Mouse (Mus musculus) lung, postnatal 0 days (tissue): ENCODE results near the gene Cdx2. TPM values are rescaled to one million over a fixed set of nuclear protein-coding genes. Genes with fewer than 3 reads are reported as not detected.

ENCODE experiments used
- ATAC-seq: fragments of 200-750 bp; cut with Nextera tagmentation; 2 replicates; pipeline ENCODE4 v1.8.0; 2017; ENCODE audit warnings: moderate library complexity
- DNase-seq: peaks from one replicate; pipeline ENCODE4 v3.0.0-alpha.2; 2016; ENCODE audit warnings: low spot score
- H3K27ac ChIP-seq: fragments of 300-500 bp; sonication (generic); 2 replicates; pipeline ENCODE4 v1.5.1; 2014; ENCODE audit warnings: antibody characterized with exemption, mild to moderate bottlenecking, low read length, mixed read lengths
- H3K27me3 ChIP-seq: fragments of 300-500 bp; sonication (generic); replicated peaks from 2 replicates; pipeline ENCODE4 v1.6.1; 2014; ENCODE audit warnings: low read length, mixed read lengths; ENCODE audit not compliant: insufficient read depth
- H3K36me3 ChIP-seq: fragments of 300-500 bp; sonication (generic); 2 replicates; pipeline ENCODE4 v1.6.1; 2014; ENCODE audit warnings: low read length, mixed read lengths; ENCODE audit not compliant: insufficient read depth
- H3K4me1 ChIP-seq: fragments of 300-500 bp; sonication (generic); 2 replicates; pipeline ENCODE4 v1.6.1; 2014; ENCODE audit warnings: antibody characterized with exemption, low read depth, low read length, mixed read lengths; ENCODE audit not compliant: insufficient read depth
- H3K4me2 ChIP-seq: fragments of 300-500 bp; sonication (generic); replicated peaks from 2 replicates; pipeline ENCODE4 v1.6.1; 2014; ENCODE audit warnings: low read depth, mild to moderate bottlenecking, low read length, moderate library complexity, mixed read lengths
- H3K4me3 ChIP-seq: fragments of 300-500 bp; sonication (generic); 2 replicates; pipeline ENCODE4 v1.5.1; 2014; ENCODE audit warnings: low read depth, low read length
- H3K9ac ChIP-seq: fragments of 300-500 bp; sonication (generic); replicated peaks from 2 replicates; pipeline ENCODE4 v1.6.1; 2014; ENCODE audit warnings: low read depth, mild to moderate bottlenecking
- H3K9me3 ChIP-seq: fragments of 300-500 bp; sonication (generic); 2 replicates; pipeline ENCODE4 v1.6.1; 2016; ENCODE audit warnings: low read length, mixed read lengths
- CTCF ChIP-seq: IDR thresholded peaks from 2 replicates; pipeline ENCODE4 v1.5.1; 2016; ENCODE audit warnings: antibody characterized with exemption, mild to moderate bottlenecking
- EP300 ChIP-seq: IDR thresholded peaks from 2 replicates; pipeline ENCODE4 v1.6.1; 2016; ENCODE audit warnings: antibody characterized with exemption, mild to moderate bottlenecking, control low read depth
- WGBS: fragments of 180-500 bp; shearing (Covaris S2); extraction: QIAGEN DNeasy Blood & Tissue Kit; methylation state at CpG from one replicate; pipeline ENCODE4 v1.1.7; 2014; 5-methylcytosine and 5-hydroxymethylcytosine counted together
- polyA plus RNA-seq: library from polyadenylated mRNA; unstranded; fragments of >200 nt; fragmentation: Nextera tagmentation; extraction: Ambion mirVana; gene quantifications from 2 replicates; pipeline ENCODE4 v1.2.1, GENCODE M21; 2015

Cdx2 gene
- polyA plus RNA-seq: not detected in 2 replicates

DNA sequence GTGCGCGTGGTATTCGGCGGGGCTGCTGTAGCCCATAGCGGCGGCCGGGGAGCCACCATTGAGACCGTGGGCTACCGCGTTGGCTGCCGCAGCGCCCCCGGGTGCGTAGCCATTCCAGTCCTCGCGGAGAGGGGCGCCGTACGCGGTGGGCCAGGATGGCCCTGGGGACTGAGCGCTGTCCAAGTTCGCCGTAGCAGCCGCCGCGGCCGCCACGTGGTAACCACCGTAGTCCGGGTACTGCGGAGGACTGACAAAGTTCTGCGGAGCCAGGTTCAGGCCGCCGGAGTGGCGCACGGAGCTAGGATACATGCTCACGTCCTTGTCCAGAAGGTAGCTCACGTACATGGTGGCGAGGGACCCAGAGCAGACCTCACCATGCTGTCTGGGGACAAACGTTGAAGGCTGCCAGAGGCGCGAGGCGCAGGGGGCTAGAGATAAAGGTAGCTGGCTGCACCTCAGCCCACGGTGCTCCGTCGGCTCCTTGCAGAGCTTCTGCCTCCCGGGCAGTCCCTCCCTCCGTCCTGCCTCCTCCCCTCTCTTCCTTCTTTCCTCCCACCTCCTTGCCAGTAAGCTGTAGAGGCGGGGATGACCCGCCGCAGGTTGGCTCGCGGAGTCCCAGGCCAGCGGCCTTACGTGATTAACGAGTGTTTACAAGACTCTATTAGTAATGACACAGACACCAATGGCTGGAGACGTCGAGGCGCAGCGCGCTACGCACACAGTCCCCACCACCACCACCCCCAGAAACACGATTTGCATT, at the start of gene Cdx2:
Gene Cdx2, minus strand, starts transcription at position 633 of the 760 bp plus-strand sequence.
- H3K27ac ChIP-seq: no peak within 1 kb of the TSS
- H3K4me3 ChIP-seq: no peak within 1 kb of the TSS
- under 1% methylated on average over 59 of the region's 63 CpGs for WGBS
- H3K4me1 ChIP-seq: no peaks in the 10 kb centered on the region
- TF ChIP-seq EP300 (no peak), CTCF (no peak)
- no peaks in the 10 kb centered on the region for H3K9me3 ChIP-seq
- no peaks in the 10 kb centered on the region for H3K36me3 ChIP-seq
- H3K9ac ChIP-seq: no peak within 1 kb of the TSS
- no peak for DNase-seq
- ATAC-seq: no peak
- no peak within 1 kb of the TSS for H3K4me2 ChIP-seq
- peaks cover 94% of the 10 kb centered on the region for H3K27me3 ChIP-seq

DNA sequence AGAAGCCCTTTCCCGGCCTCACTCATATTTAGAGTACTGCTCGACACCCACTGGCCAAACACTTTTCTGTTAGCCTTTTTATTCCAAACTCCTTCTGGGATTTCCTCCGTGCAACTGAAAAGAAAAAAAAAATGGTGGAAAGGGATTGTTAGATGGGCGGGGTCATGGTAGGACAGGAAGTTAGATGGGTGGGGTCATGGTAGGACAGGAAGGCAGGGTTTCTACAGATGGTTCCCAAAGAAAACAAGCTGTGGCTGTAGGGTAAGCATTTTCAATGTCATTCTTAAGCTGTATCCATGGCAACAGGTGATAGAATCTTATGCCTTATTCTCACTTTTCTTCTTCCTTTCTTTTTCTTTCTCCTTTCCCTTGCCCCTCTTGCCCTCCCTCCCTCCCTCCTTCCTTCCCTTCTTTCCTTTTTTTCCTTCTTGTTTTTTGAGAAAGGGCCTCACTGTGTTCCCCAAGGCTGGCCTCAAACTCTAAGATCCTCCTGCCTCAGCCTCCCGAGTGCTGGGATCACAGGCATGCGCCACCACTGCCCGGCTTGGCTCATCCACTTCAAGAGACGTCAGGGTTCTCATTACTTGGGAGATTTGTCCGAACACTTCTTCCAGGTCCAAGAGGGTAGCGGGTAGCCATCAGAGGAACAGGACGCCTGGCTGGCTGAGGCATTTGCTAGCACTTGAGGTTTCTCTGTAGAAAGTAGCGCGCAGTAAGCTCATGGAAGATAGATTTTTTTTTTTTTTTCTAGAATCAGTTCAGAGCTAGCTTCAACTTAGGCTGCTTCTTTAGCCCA, 49.4 kb upstream of the Cdx2 start:
- no peak overlapping the region for H3K4me2 ChIP-seq
- no peak overlapping the region for H3K9ac ChIP-seq
- H3K36me3 ChIP-seq: no peaks in the 10 kb centered on the region
- H3K27ac ChIP-seq: no peak overlapping the region
- H3K27me3 ChIP-seq: no peaks in the 10 kb centered on the region
- no peak for ATAC-seq
- no peaks in the 10 kb centered on the region for H3K4me1 ChIP-seq
- 83% methylated on average over 13 of the region's 13 CpGs for WGBS
- H3K4me3 ChIP-seq: no peak overlapping the region
- H3K9me3 ChIP-seq: no peaks in the 10 kb centered on the region
- peak; percentile 14 for DNase-seq
- no peak for TF ChIP-seq EP300
- TF ChIP-seq CTCF: no peak

DNA sequence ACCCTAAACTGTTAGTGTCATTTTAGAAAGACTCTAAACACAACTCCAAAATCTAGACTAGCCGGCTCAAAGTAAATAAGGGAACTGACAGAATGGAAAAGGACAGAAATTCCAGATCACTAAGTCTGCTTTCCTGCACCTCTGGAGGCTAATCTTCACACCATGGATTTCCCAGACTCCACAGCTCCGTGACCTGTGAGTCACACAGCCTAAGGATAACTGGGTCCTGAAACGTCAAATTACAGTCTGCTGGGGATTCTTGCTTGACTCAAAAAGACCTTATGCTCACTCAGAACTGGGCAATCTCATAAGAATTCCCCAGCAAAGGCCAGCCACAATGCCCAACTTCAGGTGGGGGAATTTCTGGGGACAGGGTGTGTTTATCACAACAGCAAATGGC, 48.7 kb upstream of the Cdx2 start:
- Histone ChIP-seq H3K9ac (no peak overlapping the region), H3K9me3 (no peaks in the 10 kb centered on the region), H3K4me2 (no peak overlapping the region), H3K36me3 (no peaks in the 10 kb centered on the region), H3K4me3 (no peak overlapping the region), H3K27ac (no peak overlapping the region), H3K4me1 (no peaks in the 10 kb centered on the region), H3K27me3 (no peaks in the 10 kb centered on the region)
- no peak for TF ChIP-seq EP300
- WGBS: 59% methylated on average over 3 of the region's 3 CpGs
- no peak for ATAC-seq
- no peak for DNase-seq

DNA sequence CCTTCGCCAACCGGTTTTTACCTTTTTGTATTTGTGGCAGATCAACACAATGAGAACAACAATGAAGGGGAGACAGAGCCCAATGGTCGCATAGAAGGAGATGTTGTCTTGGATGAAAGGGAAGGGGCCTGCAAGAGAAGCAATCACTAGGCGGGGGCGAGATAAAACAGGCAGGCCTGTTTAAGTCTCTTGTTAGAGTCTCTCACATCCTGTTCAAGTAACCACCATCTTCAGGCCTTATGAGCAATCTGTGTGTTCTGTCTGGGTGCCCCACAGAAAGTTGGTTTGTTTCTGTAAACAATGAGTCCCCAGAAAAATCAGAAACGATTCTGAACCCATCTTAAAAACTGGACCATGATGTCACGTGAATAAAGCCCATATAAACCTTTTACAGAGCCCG, 47.9 kb upstream of the Cdx2 start:
- ATAC-seq (no peak), DNase-seq (no peak)
- no peak overlapping the region for H3K4me2 ChIP-seq
- no peaks in the 10 kb centered on the region for H3K27me3 ChIP-seq
- WGBS: 80% methylated on average over 8 of the region's 8 CpGs
- H3K9ac ChIP-seq: no peak overlapping the region
- H3K4me1 ChIP-seq: no peaks in the 10 kb centered on the region
- TF ChIP-seq EP300: no peak
- no peak for TF ChIP-seq CTCF
- no peak overlapping the region for H3K4me3 ChIP-seq
- no peaks in the 10 kb centered on the region for H3K9me3 ChIP-seq
- no peak overlapping the region for H3K27ac ChIP-seq
- no peaks in the 10 kb centered on the region for H3K36me3 ChIP-seq

DNA sequence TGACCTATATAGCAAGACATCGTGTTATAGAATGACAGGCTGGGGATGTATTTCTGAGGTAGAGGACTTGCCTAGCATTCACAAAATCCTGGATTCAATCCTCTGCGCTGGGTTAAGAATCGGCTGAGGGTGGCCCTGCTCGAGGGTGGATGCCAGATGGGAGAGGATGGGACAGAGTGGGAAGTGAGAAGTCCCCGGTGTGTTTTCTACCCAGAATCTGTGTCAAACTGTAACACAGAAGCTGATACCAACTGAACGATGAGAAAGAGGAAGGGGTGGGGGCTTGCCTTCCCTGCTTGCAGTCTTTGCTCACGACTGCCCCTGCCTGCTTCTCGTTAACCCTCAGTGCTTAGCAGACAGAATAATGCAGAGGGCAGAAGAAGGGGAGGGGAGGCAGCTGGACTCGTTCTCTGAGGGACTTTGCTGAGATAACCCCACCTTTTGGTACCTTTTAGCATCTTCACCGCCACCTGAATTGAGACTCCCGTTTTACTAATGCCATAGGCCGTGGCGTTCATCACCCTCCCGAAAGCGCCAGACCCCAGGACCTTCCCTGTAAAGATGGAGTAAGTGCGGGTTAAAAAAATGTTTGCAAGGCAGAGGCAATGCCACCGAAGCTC, 47.2 kb upstream of the Cdx2 start:
- TF ChIP-seq EP300 (no peak), CTCF (no peak)
- Histone ChIP-seq H3K36me3 (no peaks in the 10 kb centered on the region), H3K9me3 (no peaks in the 10 kb centered on the region), H3K27ac (no peak overlapping the region), H3K27me3 (no peaks in the 10 kb centered on the region), H3K4me2 (no peak overlapping the region), H3K4me3 (no peak overlapping the region), H3K4me1 (no peaks in the 10 kb centered on the region), H3K9ac (no peak overlapping the region)
- DNase-seq (no peak), ATAC-seq (no peak)
- WGBS: 59% methylated on average over 17 of the region's 17 CpGs

DNA sequence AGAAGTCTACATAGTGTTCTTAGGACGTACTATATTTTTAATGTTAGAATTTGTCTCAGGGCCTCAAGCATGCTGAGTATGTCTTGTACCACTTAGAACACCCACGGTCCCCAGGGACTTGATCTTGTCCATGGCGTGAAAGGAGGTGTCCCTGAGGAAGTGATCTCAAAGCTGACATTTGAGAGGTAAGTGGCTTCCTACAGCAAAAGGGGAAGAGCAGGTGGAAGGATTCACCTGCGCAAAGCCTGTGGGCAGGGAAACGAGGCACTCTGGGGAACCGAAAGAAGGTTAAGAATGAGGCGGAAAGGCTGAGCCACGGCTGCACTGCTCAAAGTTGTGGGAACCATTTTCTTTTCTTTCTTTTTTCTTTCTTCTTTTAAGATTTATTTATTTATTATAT, 44.9 kb upstream of the Cdx2 start:
- TF ChIP-seq EP300 (no peak), CTCF (no peak)
- DNase-seq (no peak), ATAC-seq (no peak)
- H3K4me2 ChIP-seq: no peak overlapping the region
- no peak overlapping the region for H3K4me3 ChIP-seq
- no peak overlapping the region for H3K27ac ChIP-seq
- no peaks in the 10 kb centered on the region for H3K27me3 ChIP-seq
- 76% methylated on average over 8 of the region's 8 CpGs for WGBS
- H3K4me1 ChIP-seq: no peaks in the 10 kb centered on the region
- H3K9me3 ChIP-seq: no peaks in the 10 kb centered on the region
- no peaks in the 10 kb centered on the region for H3K36me3 ChIP-seq
- H3K9ac ChIP-seq: no peak overlapping the region
